Mouse (Mus musculus): ENCODE results near the gene Zfp385a.

Gene Zfp385a

GRCm38 (mm10) chr15:103339961-103340337, at the start of gene Zfp385a:
Zfp385a (minus strand) TSS chr15:103340093.
- peak; percentile 31 for DNase-seq (ENCODE audit: low spot score)

GRCm38 (mm10) chr15:103388556-103389145, 48.8 kb upstream of the Zfp385a start:
- no peak for DNase-seq (ENCODE audit: low spot score)

GRCm38 (mm10) chr15:103383771-103384488, 44.0 kb upstream of the Zfp385a start:
- no peak for DNase-seq (ENCODE audit: low spot score)

GRCm38 (mm10) chr15:103382795-103383406, 43.0 kb upstream of the Zfp385a start:
- no peak for DNase-seq (ENCODE audit: low spot score)

GRCm38 (mm10) chr15:103382075-103382474, 42.2 kb upstream of the Zfp385a start:
- DNase-seq (ENCODE audit: low spot score), result no peak

- DNase-seq (ENCODE audit: low spot score), result no peak
Observed at GRCm38 (mm10) chr15:103378665-103379356, 38.9 kb upstream of the Zfp385a start.

- no peak for DNase-seq (ENCODE audit: low spot score)
Observed at GRCm38 (mm10) chr15:103377752-103378664, 38.1 kb upstream of the Zfp385a start.

- DNase-seq (ENCODE audit: low spot score), result no peak
Observed at GRCm38 (mm10) chr15:103376837-103377269, 37.0 kb upstream of the Zfp385a start.

- DNase-seq (ENCODE audit: low spot score), result no peak
Observed at GRCm38 (mm10) chr15:103375112-103375800, 35.4 kb upstream of the Zfp385a start.

GRCm38 (mm10) chr15:103372461-103372860, 32.6 kb upstream of the Zfp385a start:
- no peak for DNase-seq (ENCODE audit: low spot score)

GRCm38 (mm10) chr15:103371741-103372140, 31.8 kb upstream of the Zfp385a start:
- no peak for DNase-seq (ENCODE audit: low spot score)

- DNase-seq (ENCODE audit: low spot score), result no peak
Observed at GRCm38 (mm10) chr15:103371208-103371607, 31.3 kb upstream of the Zfp385a start.

- DNase-seq (ENCODE audit: low spot score), result no peak
Observed at GRCm38 (mm10) chr15:103370462-103370861, 30.6 kb upstream of the Zfp385a start.

- no peak for DNase-seq (ENCODE audit: low spot score)
Observed at GRCm38 (mm10) chr15:103369123-103369522, 29.2 kb upstream of the Zfp385a start.

- DNase-seq (ENCODE audit: low spot score), result no peak
Observed at GRCm38 (mm10) chr15:103368179-103368940, 28.5 kb upstream of the Zfp385a start.

GRCm38 (mm10) chr15:103366376-103367149, 26.7 kb upstream of the Zfp385a start, which contains the start of gene Itga5:
Itga5 (minus strand) TSS chr15:103366763.
- peak; percentile 54 for DNase-seq (ENCODE audit: low spot score)

GRCm38 (mm10) chr15:103365471-103366375, 25.8 kb upstream of the Zfp385a start:
- peak; percentile 29 for DNase-seq (ENCODE audit: low spot score)

GRCm38 (mm10) chr15:103364761-103365160, 24.9 kb upstream of the Zfp385a start:
- no peak for DNase-seq (ENCODE audit: low spot score)
